Mouse (Mus musculus): ENCODE results near the gene Kcnrg. TPM values are rescaled to one million over a fixed set of nuclear protein-coding genes. Genes with fewer than 3 reads are reported as not detected.

The Kcnrg gene
- polyA plus RNA-seq, 1 experiment from 2014 or later, result 0.64 TPM

DNA sequence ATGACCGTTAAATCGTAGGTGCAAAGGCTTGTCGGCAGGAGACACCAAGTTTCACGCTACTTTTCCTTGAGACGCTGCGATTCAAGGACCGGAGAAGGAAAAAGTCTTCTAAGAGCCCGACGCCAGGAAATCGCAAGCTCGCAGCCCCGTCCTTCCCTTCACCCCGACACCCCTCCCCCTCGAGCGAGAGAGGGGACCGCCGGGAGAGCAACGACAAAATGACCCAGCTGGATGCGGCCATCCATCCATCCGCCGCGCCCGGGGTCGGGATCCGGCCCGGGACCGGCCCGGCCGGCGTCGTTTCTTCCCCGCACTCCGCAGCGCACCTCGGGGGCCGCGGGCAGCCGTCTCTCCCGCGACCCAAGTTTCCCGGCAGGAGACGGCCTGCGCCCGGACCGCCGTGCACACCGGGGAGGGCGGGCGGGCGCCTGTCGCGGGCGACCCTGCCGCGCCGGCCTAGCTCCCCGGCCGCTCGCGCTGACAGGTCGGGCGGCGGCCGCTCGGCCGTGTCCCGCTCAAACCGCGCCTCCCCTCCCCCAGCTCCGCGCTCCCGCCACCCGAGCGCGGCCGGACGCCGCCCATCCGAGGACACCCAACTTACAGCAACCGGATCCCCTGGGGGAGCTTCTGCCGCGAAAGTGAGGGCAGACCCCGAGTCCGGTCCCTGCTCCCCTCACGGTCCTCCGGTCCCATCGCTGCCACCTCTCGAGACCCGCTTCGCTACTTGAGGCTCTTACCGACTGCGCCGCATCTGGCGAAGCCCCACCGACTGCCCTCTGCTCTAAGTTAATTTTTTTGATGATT, 40.8 kb downstream of the Kcnrg start:
- no peaks in the 10 kb centered on the region for H3K9me3 ChIP-seq
- peaks cover 26% of the 10 kb centered on the region for H3K4me1 ChIP-seq
- peak; percentile 62 for DNase-seq (ENCODE audit: extremely low spot score, low spot score)
- peak overlapping the region; percentile 96 for H3K4me3 ChIP-seq
- H3K36me3 ChIP-seq (replicated peaks), result peaks cover 2% of the 10 kb centered on the region; the same call in 1 of the 2 replicates
- WGBS, result under 1% methylated on average over 95 of the region's 95 CpGs
- H3K27me3 ChIP-seq (ENCODE audit: poor library complexity, severe bottlenecking), result no peaks in the 10 kb centered on the region
- H3K27ac ChIP-seq, result peak overlapping the region; percentile 100

DNA sequence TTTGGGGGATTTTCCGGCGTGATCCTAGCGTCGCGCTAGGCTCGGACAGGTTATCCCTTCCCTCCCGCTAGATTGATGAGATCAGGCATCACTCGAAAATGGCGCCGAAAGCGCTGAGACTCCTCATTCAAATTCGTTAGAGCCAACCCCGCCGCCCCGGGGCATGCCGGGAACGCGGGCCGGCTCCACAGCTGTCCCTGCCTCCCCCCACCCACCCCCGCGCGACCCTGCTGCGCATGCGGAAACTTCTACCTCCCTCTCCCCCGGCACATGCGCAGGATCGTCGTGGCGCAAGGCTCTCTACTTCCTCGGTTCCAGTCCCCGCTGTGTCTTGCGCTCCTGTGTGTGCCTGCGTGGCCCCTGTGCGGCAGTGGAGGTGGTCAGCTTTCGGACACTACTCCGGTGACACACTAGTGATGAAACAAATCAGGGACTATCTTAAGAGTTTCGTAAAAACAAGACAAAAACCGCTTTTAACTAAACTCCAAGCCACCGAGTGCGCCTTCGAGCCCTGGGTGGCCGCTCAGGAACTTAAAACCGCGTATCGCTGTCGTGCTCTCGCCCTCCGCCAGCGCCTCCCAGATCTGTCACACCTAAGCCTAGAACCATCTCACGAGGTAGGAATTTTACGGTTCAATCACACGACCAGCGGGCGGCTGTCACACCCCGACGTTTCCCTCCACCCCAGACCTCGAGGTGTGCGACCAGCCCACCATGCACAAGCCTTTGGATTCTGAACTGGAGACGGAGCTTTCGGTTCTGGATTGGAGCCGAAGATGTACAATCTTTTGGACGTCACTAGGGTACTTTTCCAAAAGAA, 41.6 kb downstream of the Kcnrg start:
- DNase-seq (ENCODE audit: extremely low spot score, low spot score), result peak; percentile 98
- no peaks in the 10 kb centered on the region for H3K36me3 ChIP-seq (replicated peaks)
- no peaks in the 10 kb centered on the region for H3K27me3 ChIP-seq (ENCODE audit: poor library complexity, severe bottlenecking)
- 3% methylated on average over 62 of the region's 62 CpGs for WGBS
- H3K4me3 ChIP-seq, result peak overlapping the region; percentile 96
- H3K9me3 ChIP-seq, result no peaks in the 10 kb centered on the region
- H3K4me1 ChIP-seq, result peaks cover 26% of the 10 kb centered on the region
- peak overlapping the region; percentile 100 for H3K27ac ChIP-seq

DNA sequence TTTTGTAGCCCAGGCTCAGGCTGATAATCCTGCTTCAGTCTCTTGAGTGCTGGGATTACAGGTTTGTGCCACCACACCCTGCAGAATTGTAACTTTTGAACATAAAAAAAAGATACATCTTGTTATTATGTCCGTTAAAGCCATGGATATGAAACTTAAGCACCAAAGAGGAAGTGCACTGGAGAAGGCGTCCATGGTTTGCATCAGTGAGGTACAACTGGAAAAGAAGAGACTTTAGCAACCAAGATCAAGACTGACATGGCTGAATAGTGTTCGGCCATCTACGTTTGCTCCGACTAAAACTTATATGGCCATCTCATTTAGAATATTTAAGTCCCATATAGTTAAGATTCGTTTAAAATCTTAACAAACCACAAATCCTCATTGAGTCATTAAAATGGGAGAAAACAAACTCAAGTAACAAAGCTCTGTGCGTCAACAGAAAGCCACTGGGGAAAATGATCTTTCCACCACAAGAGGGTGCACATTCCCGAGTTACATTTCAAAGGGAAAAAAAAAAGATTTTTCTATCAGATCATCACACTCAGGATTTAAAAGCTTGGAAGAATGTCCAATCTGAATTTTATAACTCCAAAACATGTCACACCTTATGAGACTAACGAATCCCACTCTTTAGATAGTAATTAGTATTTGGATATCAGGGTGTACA, 43.2 kb downstream of the Kcnrg start:
- no peak for DNase-seq (ENCODE audit: extremely low spot score, low spot score)

DNA sequence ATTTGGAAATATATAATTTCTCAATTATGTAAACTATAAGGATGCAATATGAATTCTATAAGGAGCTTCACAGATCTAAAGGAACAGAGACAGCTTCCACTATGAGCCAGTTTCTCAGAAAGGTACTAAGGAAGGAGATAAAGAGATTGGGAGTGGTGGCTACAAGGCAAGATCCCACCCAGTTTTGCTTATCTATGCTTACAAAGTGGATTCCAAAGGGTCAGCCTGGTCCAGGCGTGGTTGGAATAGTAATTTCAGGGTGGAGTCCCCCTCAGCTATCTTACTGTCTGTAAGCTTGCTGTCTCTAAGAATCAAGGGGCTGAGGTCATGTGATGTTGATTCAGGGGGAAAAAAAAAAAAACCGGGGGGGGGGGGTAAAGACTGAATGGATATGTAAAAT, 49.2 kb downstream of the Kcnrg start:
- no peak overlapping the region for H3K27ac ChIP-seq
- WGBS, result 48% methylated on average over 2 of the region's 2 CpGs
- H3K4me3 ChIP-seq, result no peak overlapping the region
- H3K36me3 ChIP-seq (replicated peaks), result no peaks in the 10 kb centered on the region
- no peaks in the 10 kb centered on the region for H3K9me3 ChIP-seq
- no peaks in the 10 kb centered on the region for H3K27me3 ChIP-seq (ENCODE audit: poor library complexity, severe bottlenecking)
- H3K4me1 ChIP-seq, result no peaks in the 10 kb centered on the region
- DNase-seq (ENCODE audit: extremely low spot score, low spot score), result no peak

More for the DNA sequence above, 43.2 kb downstream of the Kcnrg start:
- Histone ChIP-seq H3K36me3 (replicated peaks) (no peaks in the 10 kb centered on the region), H3K9me3 (no peaks in the 10 kb centered on the region), H3K27ac (no peak overlapping the region), H3K27me3 (ENCODE audit: poor library complexity, severe bottlenecking) (no peaks in the 10 kb centered on the region), H3K4me3 (no peak overlapping the region), H3K4me1 (peaks cover 19% of the 10 kb centered on the region)
- WGBS, result 46% methylated on average over 9 of the region's 9 CpGs

DNA sequence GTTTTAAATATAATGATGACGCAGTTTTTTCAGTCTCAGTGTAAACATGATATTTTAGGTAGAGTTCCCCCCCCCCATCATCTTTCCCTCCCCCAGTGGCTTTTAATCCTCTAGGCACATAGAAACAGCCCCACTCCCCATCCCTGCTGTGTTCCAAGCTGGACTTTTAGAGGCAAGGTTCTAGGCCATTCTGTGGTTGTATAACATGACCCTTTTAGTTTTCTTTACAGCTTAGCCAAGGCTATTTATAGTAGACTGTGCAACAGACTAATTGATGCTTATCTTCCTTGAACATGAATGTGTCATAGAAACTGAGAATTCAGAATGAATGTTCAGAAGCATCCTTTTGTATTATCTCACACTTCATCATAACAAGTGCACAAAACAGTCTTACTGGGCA, 54.2 kb downstream of the Kcnrg start:
- Histone ChIP-seq H3K36me3 (replicated peaks) (no peaks in the 10 kb centered on the region), H3K27me3 (ENCODE audit: poor library complexity, severe bottlenecking) (no peaks in the 10 kb centered on the region), H3K4me1 (no peaks in the 10 kb centered on the region), H3K27ac (no peak overlapping the region), H3K9me3 (no peaks in the 10 kb centered on the region), H3K4me3 (no peak overlapping the region)
- WGBS, result 89% methylated on average over 1 of the region's 1 CpGs
- no peak for DNase-seq (ENCODE audit: extremely low spot score, low spot score)

DNA sequence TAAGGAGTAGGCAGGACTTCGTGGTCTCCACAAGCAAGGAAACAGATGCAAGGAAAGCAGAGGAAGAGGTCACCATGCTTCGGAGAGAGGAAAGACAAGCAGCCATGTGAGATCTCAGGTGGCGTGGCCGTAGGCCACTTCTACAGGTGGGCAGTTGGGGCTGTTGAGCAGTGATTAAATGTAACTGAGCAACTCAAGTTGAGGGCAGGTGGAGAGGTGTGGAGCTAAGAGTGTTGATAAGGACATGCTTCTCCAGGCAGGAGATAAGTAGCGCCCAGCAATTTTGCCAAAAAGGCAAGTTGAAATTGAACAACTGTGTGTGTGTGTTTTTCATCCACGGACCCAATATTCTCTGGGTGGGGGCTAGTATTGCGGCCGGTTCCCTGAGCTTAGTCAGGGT, 55.0 kb downstream of the Kcnrg start:
- no peak overlapping the region for H3K27ac ChIP-seq
- H3K9me3 ChIP-seq, result no peaks in the 10 kb centered on the region
- no peak overlapping the region for H3K4me3 ChIP-seq
- 92% methylated on average over 8 of the region's 8 CpGs for whole genome bisulfite sequencing
- no peaks in the 10 kb centered on the region for H3K36me3 ChIP-seq (replicated peaks)
- H3K27me3 ChIP-seq (ENCODE audit: poor library complexity, severe bottlenecking), result no peaks in the 10 kb centered on the region
- no peak for DNase-seq (ENCODE audit: extremely low spot score, low spot score)
- H3K4me1 ChIP-seq, result no peaks in the 10 kb centered on the region

MicroRNAs within 50 kb of the gene (microRNA counts, 519-probe panel; counts per million panel counts)
- microRNA mmu-miR-15a (7,915 counts per million, percentile 97 among the panel's probes with 10 or more counts), microRNA mmu-miR-16 (8,531 counts per million, percentile 99 among the panel's probes with 10 or more counts)

Small RNA genes lying within 50 kb of the gene (microRNA-seq; reads per million reads assigned to microRNA genes)
- 5,209 reads per million, percentile 89 among the genes with 10 or more reads in this experiment for gene Mir15a
- 2,967 reads per million, percentile 86 among the genes with 10 or more reads in this experiment for gene Mir16-1

Other genes with a start within 250 kb of the Kcnrg start
- gene Ebpl, start 247.0 kb upstream of the Kcnrg start, polyA plus RNA-seq (2016; fragmentation: Nextera tagmentation; extraction: Ambion mirVana), result 8.9 and 9.1 TPM in 2 replicates
- gene Kpna3, start 167.6 kb upstream of the Kcnrg start, polyA plus RNA-seq (2016; fragmentation: Nextera tagmentation; extraction: Ambion mirVana), result 89.8 and 92.4 TPM in 2 replicates
- 13.8 and 14.1 TPM in 2 replicates for gene Spryd7, start 50.6 kb upstream of the Kcnrg start, polyA plus RNA-seq (2016; fragmentation: Nextera tagmentation; extraction: Ambion mirVana)
- gene Trim13, start 9.2 kb upstream of the Kcnrg start, polyA plus RNA-seq (2016; fragmentation: Nextera tagmentation; extraction: Ambion mirVana), result 12.5 and 13.0 TPM in 2 replicates